Mouse (Mus musculus): ENCODE measurements around the gene Lsp1. TPM values are rescaled to one million over a fixed set of nuclear protein-coding genes. Genes with fewer than 3 reads are reported as not detected.

Lsp1 gene
- total and polyA plus RNA-seq, 2 experiments = 1.4 to 6.0 TPM

DNA sequence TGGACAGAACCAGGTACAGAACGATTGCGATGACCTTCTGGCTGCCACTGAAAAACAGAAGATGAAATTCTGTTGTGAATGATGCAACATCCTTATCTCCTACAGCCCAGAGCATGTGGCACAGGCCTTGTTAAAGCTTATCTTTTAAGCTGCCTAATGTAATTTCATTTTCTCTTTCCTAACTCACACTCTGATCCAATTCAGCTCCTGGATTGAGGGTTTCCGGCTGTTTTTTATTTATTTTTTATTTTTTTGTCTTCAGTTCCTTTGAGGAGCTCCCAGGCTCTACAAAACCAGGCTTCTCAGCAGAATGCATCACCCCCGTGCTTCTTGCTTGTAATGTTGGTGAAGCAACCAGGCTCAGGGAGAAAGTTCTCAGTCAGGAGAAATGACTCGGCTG, 40.7 kb upstream of the Lsp1 start:
- no peaks in the 10 kb centered on the region for H3K27me3 ChIP-seq (ENCODE audit: control insufficient read depth, insufficient read depth, low read length)
- no peak for TF ChIP-seq CTCF (IDR thresholded peaks at IDR 0.05; ENCODE audit: low read depth, low read length)
- no peak for TF ChIP-seq POLR2A (IDR thresholded peaks at IDR 0.05; ENCODE audit: extremely low read depth, insufficient read depth, low read length)
- DNase-seq (ENCODE audit: extremely low read depth, low read depth, low spot score) = peak; percentile 42
- 51% methylated on average over 5 of the region's 5 CpGs for WGBS
- H3K79me2 ChIP-seq (ENCODE audit: control insufficient read depth, insufficient read depth, low read length) = no peaks in the 10 kb centered on the region
- H3K27ac ChIP-seq (replicated peaks; ENCODE audit: insufficient read depth, low read depth, low read length) = no peak overlapping the region
- no peaks in the 10 kb centered on the region for H3K36me3 ChIP-seq (ENCODE audit: control insufficient read depth, insufficient read depth, low read length)
- H3K9ac ChIP-seq (ENCODE audit: low read depth, low read length) = no peak overlapping the region
- H3K4me3 ChIP-seq (ENCODE audit: insufficient read depth, low read depth, low read length) = no peak overlapping the region
- no peaks in the 10 kb centered on the region for H3K4me1 ChIP-seq (ENCODE audit: control insufficient read depth, insufficient read depth, low read length)

GRCm38 (mm10) chr7:142421826-142422225, 38.8 kb upstream of the Lsp1 start:
- Histone ChIP-seq H3K4me3 (ENCODE audit: insufficient read depth, low read depth, low read length) (no peak overlapping the region), H3K27ac (replicated peaks; ENCODE audit: insufficient read depth, low read depth, low read length) (no peak overlapping the region), H3K79me2 (ENCODE audit: control insufficient read depth, insufficient read depth, low read length) (no peaks in the 10 kb centered on the region), H3K36me3 (ENCODE audit: control insufficient read depth, insufficient read depth, low read length) (no peaks in the 10 kb centered on the region), H3K9ac (ENCODE audit: low read depth, low read length) (no peak overlapping the region), H3K27me3 (ENCODE audit: control insufficient read depth, insufficient read depth, low read length) (no peaks in the 10 kb centered on the region), H3K4me1 (ENCODE audit: control insufficient read depth, insufficient read depth, low read length) (no peaks in the 10 kb centered on the region)
- no peak for TF ChIP-seq CTCF (IDR thresholded peaks at IDR 0.05; ENCODE audit: low read depth, low read length)
- TF ChIP-seq POLR2A (IDR thresholded peaks at IDR 0.05; ENCODE audit: extremely low read depth, insufficient read depth, low read length) = no peak
- 70% methylated on average over 2 of the region's 2 CpGs for WGBS
- DNase-seq (ENCODE audit: extremely low read depth, low read depth, low spot score) = no peak

- TF ChIP-seq POLR2A (IDR thresholded peaks at IDR 0.05; ENCODE audit: extremely low read depth, insufficient read depth, low read length) (no peak), CTCF (IDR thresholded peaks at IDR 0.05; ENCODE audit: low read depth, low read length) (peak; percentile 56)
Observed at GRCm38 (mm10) chr7:142425641-142426213, 34.9 kb upstream of the Lsp1 start.

GRCm38 (mm10) chr7:142428213-142428612, 32.4 kb upstream of the Lsp1 start:
- no peaks in the 10 kb centered on the region for H3K79me2 ChIP-seq (ENCODE audit: control insufficient read depth, insufficient read depth, low read length)
- no peak overlapping the region for H3K9ac ChIP-seq (ENCODE audit: low read depth, low read length)
- H3K36me3 ChIP-seq (ENCODE audit: control insufficient read depth, insufficient read depth, low read length) = no peaks in the 10 kb centered on the region
- H3K27ac ChIP-seq (replicated peaks; ENCODE audit: insufficient read depth, low read depth, low read length) = no peak overlapping the region
- no peak for TF ChIP-seq POLR2A (IDR thresholded peaks at IDR 0.05; ENCODE audit: extremely low read depth, insufficient read depth, low read length)
- TF ChIP-seq CTCF (IDR thresholded peaks at IDR 0.05; ENCODE audit: low read depth, low read length) = peak; percentile 7; the same call in 1 of the 2 replicates
- DNase-seq (ENCODE audit: extremely low read depth, low read depth, low spot score) = no peak
- H3K4me1 ChIP-seq (ENCODE audit: control insufficient read depth, insufficient read depth, low read length) = no peaks in the 10 kb centered on the region
- no peak overlapping the region for H3K4me3 ChIP-seq (ENCODE audit: insufficient read depth, low read depth, low read length)
- 30% methylated on average over 7 of the region's 7 CpGs for WGBS
- no peaks in the 10 kb centered on the region for H3K27me3 ChIP-seq (ENCODE audit: control insufficient read depth, insufficient read depth, low read length)

More at GRCm38 (mm10) chr7:142425641-142426213, 34.9 kb upstream of the Lsp1 start:
- Histone ChIP-seq H3K27ac (replicated peaks; ENCODE audit: insufficient read depth, low read depth, low read length) (no peak overlapping the region), H3K4me1 (ENCODE audit: control insufficient read depth, insufficient read depth, low read length) (no peaks in the 10 kb centered on the region), H3K79me2 (ENCODE audit: control insufficient read depth, insufficient read depth, low read length) (no peaks in the 10 kb centered on the region), H3K9ac (ENCODE audit: low read depth, low read length) (no peak overlapping the region), H3K36me3 (ENCODE audit: control insufficient read depth, insufficient read depth, low read length) (no peaks in the 10 kb centered on the region), H3K4me3 (ENCODE audit: insufficient read depth, low read depth, low read length) (no peak overlapping the region), H3K27me3 (ENCODE audit: control insufficient read depth, insufficient read depth, low read length) (no peaks in the 10 kb centered on the region)
- whole genome bisulfite sequencing = 77% methylated on average over 11 of the region's 11 CpGs
- DNase-seq (ENCODE audit: extremely low read depth, low read depth, low spot score) = no peak

DNA sequence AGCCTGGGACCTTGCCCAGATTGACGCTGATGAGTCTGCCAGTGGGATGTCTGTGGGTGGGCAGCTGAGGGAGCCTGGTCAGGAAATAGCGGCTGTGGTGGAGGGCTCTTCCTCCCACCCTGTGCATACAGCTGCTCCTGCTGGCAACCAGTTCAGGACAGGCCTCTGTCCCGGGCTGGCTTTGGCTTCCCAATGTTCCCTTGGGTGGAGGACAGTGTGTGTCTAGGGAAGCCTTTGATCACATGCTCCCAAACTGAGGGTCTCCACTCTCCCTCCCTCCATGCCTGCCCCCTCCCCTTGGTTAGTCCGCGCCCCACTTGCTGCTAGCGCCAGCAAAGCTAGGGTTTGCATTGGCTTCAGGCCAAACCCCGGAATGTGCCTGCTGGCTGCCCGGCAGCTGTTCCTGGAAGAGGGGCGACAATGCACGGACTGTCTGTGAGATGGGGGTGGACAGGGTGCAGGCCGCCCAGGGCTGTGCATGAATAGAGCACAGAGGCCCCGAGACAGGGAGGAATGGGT, 30.4 kb upstream of the Lsp1 start:
- 43% methylated on average over 12 of the region's 12 CpGs for WGBS
- Histone ChIP-seq H3K4me1 (ENCODE audit: control insufficient read depth, insufficient read depth, low read length) (no peaks in the 10 kb centered on the region), H3K36me3 (ENCODE audit: control insufficient read depth, insufficient read depth, low read length) (no peaks in the 10 kb centered on the region), H3K9ac (ENCODE audit: low read depth, low read length) (no peak overlapping the region), H3K27ac (replicated peaks; ENCODE audit: insufficient read depth, low read depth, low read length) (no peak overlapping the region), H3K27me3 (ENCODE audit: control insufficient read depth, insufficient read depth, low read length) (no peaks in the 10 kb centered on the region), H3K4me3 (ENCODE audit: insufficient read depth, low read depth, low read length) (no peak overlapping the region), H3K79me2 (ENCODE audit: control insufficient read depth, insufficient read depth, low read length) (no peaks in the 10 kb centered on the region)
- TF ChIP-seq POLR2A (IDR thresholded peaks at IDR 0.05; ENCODE audit: extremely low read depth, insufficient read depth, low read length) (no peak), CTCF (IDR thresholded peaks at IDR 0.05; ENCODE audit: low read depth, low read length) (no peak)
- no peak for DNase-seq (ENCODE audit: extremely low read depth, low read depth, low spot score)

DNA sequence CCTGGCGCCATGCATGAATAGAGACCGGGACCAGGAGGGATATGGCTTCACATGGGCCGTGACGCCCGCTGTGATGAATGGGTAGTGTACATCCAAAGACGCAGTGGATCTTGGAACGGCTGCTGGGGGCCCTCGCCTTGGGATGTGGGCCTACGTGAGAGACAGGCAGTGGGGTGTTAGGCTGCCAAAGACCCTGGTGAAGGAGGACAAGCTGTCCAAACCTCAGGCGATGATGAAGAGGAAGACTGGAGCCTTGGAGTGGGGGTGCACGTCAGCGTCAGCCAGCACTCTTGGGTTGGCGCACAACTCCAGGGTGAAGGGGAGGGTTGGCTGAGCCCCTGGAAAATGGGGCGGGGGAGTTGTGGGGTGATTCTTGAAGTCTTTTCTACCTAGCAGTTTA, 29.5 kb upstream of the Lsp1 start:
- WGBS = 96% methylated on average over 14 of the region's 14 CpGs
- Histone ChIP-seq H3K79me2 (ENCODE audit: control insufficient read depth, insufficient read depth, low read length) (no peaks in the 10 kb centered on the region), H3K4me3 (ENCODE audit: insufficient read depth, low read depth, low read length) (no peak overlapping the region), H3K4me1 (ENCODE audit: control insufficient read depth, insufficient read depth, low read length) (no peaks in the 10 kb centered on the region), H3K9ac (ENCODE audit: low read depth, low read length) (no peak overlapping the region), H3K27ac (replicated peaks; ENCODE audit: insufficient read depth, low read depth, low read length) (no peak overlapping the region), H3K27me3 (ENCODE audit: control insufficient read depth, insufficient read depth, low read length) (no peaks in the 10 kb centered on the region), H3K36me3 (ENCODE audit: control insufficient read depth, insufficient read depth, low read length) (no peaks in the 10 kb centered on the region)
- no peak for DNase-seq (ENCODE audit: extremely low read depth, low read depth, low spot score)
- TF ChIP-seq CTCF (IDR thresholded peaks at IDR 0.05; ENCODE audit: low read depth, low read length) (no peak), POLR2A (IDR thresholded peaks at IDR 0.05; ENCODE audit: extremely low read depth, insufficient read depth, low read length) (no peak)
